Mouse (Mus musculus): Measurements from ENCODE around the gene Fam221a. TPM values are rescaled to one million over a fixed set of nuclear protein-coding genes. Genes with fewer than 3 reads are reported as not detected.

Fam221a gene
- 8.6 and 11.6 TPM in 2 replicates for polyA plus RNA-seq (2012; rRNA removed)

DNA sequence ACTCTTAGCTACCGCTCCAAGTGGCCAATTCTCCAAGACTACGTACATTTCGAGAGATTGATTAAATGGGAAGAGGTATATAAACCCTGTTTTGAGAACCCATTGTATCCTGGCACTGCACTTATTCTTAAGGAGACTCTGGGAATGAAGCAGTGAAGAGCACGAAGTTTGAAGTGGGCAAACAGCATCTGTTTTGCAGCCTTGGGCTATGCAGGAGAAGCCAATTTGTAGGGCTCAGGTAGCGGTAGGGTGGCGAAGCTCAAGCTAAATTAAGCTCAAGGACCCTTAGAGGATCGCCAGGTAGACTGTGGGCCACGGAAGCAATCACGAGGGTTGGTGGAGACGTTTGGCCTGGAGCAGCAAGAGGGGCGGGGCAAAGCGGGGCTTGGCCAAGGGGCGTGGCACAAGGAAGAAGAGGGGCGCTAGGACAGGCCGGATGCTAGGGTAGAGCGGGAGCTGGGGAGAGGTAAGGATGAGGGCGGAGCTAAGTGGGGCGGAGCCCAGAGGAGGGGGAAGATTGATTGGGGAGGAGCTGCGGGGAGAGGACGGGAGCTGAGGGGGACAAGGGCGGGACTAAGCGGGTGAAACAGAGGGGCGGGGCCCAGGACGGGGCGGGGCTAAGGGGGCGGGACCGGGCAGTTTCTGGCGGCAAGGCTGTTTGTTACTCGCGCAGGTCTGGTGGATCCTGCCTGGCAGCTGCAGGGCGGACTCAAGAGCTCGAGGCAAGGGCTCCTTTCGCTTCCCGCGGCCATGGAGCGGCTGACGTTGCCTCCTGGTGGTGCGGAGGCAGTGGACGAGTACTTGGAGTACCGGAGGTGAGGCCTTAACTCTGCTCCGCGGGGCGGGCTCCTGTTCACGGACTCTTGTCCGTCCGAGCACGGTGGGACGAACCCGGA is at the start of gene Fam221a:
Fam221a (plus strand) TSS at position 581 of the 896 bp plus-strand sequence.
- DNase-seq: peak; percentile 93
- Histone ChIP-seq H3K4me1 (ENCODE audit: control insufficient read depth, insufficient read depth, low read length) (peaks cover 6% of the 10 kb centered on the region), H3K4me3 (replicated peaks; ENCODE audit: extremely low read depth, low read depth, low read length) (peak within 1 kb of the TSS; percentile 82)
- TF ChIP-seq POLR2A (IDR thresholded peaks at IDR 0.05; ENCODE audit: borderline replicate concordance, extremely low read depth, low read depth, low read length) (peak; percentile 85; the same call in 1 of the 2 replicates), CTCF (IDR thresholded peaks at IDR 0.05; ENCODE audit: insufficient read depth, low read length) (peak; percentile 12; the same call in 1 of the 2 replicates)
- 3% methylated on average over 48 of the region's 49 CpGs for WGBS

DNA sequence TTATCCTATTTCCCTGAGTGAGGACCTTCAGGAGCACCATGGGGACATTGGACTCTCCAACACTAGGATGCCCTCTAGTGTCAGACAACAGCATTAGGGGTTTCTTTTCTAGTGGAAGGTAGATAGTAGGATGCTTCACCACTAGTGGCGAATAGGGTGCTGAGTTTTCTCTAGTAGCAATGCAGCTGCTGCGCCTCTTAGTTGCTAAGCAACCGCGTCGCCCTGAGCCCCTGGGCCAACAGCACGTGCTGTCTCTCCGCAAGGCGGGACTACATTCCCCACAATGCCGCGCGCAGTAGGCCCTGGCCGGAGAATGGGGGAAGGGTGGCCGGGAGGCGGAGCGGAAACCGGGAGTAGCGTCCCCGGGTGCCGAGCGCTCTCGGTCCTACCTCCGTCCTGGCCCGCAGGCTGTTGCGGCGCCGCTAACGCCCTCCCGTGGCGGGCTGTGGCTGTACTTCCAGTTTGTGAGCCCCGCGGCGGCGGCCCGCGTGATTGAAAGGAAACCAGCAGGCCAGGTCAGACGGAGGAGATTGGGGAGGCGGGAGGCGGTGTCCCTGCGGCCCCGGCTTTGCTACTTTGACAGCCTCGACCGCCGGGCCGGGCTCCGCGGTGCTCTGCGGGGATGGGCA is 48.5 kb upstream of the Fam221a start, which contains the start of gene Ccdc126:
Ccdc126 (plus strand) TSS at position 309 of the 629 bp plus-strand sequence.
- H3K4me3 ChIP-seq (replicated peaks; ENCODE audit: extremely low read depth, low read depth, low read length): peak within 1 kb of the TSS; percentile 67
- no peaks in the 10 kb centered on the region; the same call in 1 of the 2 replicates for H3K4me1 ChIP-seq (ENCODE audit: control insufficient read depth, insufficient read depth, low read length)
- under 1% methylated on average over 47 of the region's 47 CpGs for WGBS
- TF ChIP-seq POLR2A (IDR thresholded peaks at IDR 0.05; ENCODE audit: borderline replicate concordance, extremely low read depth, low read depth, low read length): peak; percentile 52; the same call in 1 of the 2 replicates
- TF ChIP-seq CTCF (IDR thresholded peaks at IDR 0.05; ENCODE audit: insufficient read depth, low read length): peak; percentile 23; the same call in 1 of the 2 replicates
- peak; percentile 97 for DNase-seq

DNA sequence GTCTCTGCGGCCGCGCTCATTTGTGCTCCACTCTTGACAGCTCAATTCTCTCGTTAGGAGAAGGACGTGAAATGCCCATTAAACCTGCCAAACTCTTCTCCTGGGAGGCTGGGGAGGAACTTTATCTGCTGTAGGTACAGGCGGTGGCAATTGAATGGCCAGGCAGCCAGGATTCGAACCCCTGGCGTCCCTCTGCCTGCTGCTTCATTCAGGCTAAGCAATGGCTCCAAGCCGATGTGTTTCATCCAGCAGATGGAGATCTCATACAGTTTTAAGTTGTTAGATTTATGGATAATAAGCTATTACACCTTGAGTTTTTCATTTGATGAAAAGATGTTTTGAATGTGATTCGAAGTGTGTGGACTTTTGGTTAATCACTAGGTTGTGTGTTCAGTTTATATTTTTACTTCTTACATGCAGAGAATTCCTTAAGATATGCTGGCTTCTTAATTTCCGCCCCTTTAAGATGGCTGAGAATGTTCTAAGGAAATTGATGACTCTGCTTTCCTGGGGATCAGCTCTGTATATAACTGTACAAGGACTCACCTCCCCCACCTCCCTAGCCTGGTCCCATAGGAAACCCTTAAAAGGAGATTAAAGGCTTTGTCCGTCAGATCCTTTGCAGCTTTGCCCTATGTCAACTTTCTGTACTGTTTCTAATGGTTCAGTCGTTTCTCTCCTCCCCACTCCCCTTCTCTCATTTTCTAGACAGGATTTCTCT is 47.8 kb upstream of the Fam221a start:
- Histone ChIP-seq H3K4me1 (ENCODE audit: control insufficient read depth, insufficient read depth, low read length) (no peaks in the 10 kb centered on the region; the same call in 1 of the 2 replicates), H3K4me3 (replicated peaks; ENCODE audit: extremely low read depth, low read depth, low read length) (peak overlapping the region; percentile 67)
- DNase-seq: no peak
- WGBS: 9% methylated on average over 13 of the region's 13 CpGs
- TF ChIP-seq CTCF (IDR thresholded peaks at IDR 0.05; ENCODE audit: insufficient read depth, low read length) (no peak), POLR2A (IDR thresholded peaks at IDR 0.05; ENCODE audit: borderline replicate concordance, extremely low read depth, low read depth, low read length) (no peak)

DNA sequence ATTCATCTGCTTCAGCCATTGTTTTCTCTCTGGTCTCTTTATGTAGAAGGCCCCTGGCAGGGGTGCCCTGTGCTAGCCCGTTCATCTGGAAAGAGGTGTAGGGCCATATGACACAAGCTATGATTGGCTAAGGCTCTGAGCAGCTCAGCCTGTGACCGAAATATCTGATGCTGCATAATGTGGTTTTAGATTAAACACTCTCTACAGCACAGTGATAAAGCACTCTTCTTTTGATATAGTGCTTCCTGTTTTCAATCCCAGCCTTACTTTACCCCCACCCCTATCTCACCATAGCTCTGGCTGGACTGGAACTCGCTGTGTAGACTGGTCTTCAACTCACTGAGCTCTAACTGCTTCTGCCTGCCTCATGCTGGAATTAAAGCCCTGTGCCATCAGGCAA is 46.2 kb upstream of the Fam221a start:
- WGBS: 65% methylated on average over 3 of the region's 3 CpGs

DNA sequence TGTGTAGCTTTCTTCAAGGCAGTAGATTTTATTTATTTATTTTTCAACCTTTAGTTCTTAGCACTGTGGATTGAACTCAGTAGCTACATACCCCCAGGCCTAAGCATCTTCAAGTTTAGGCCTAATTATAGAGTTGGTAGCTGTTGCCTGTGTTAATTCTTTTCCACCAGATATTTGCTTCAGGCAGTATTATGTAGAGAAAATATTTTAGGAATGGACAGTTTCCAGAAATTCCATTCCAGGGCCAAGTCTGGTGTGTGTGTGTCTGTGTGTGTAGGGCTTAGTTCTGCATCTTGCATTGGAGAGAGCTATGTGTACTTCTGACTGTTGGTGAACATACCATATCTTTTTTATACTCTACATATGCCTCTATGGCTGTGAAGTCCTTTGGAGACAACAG is 45.5 kb upstream of the Fam221a start:
- no peak overlapping the region for H3K4me3 ChIP-seq (replicated peaks; ENCODE audit: extremely low read depth, low read depth, low read length)
- DNase-seq: no peak
- no peaks in the 10 kb centered on the region; the same call in 1 of the 2 replicates for H3K4me1 ChIP-seq (ENCODE audit: control insufficient read depth, insufficient read depth, low read length)
- TF ChIP-seq POLR2A (IDR thresholded peaks at IDR 0.05; ENCODE audit: borderline replicate concordance, extremely low read depth, low read depth, low read length) (no peak), CTCF (IDR thresholded peaks at IDR 0.05; ENCODE audit: insufficient read depth, low read length) (no peak)

More for the DNA sequence above, 46.2 kb upstream of the Fam221a start:
- H3K4me3 ChIP-seq (replicated peaks; ENCODE audit: extremely low read depth, low read depth, low read length): no peak overlapping the region
- DNase-seq: no peak
- no peaks in the 10 kb centered on the region; the same call in 1 of the 2 replicates for H3K4me1 ChIP-seq (ENCODE audit: control insufficient read depth, insufficient read depth, low read length)
- TF ChIP-seq CTCF (IDR thresholded peaks at IDR 0.05; ENCODE audit: insufficient read depth, low read length) (no peak), POLR2A (IDR thresholded peaks at IDR 0.05; ENCODE audit: borderline replicate concordance, extremely low read depth, low read depth, low read length) (no peak)

DNA sequence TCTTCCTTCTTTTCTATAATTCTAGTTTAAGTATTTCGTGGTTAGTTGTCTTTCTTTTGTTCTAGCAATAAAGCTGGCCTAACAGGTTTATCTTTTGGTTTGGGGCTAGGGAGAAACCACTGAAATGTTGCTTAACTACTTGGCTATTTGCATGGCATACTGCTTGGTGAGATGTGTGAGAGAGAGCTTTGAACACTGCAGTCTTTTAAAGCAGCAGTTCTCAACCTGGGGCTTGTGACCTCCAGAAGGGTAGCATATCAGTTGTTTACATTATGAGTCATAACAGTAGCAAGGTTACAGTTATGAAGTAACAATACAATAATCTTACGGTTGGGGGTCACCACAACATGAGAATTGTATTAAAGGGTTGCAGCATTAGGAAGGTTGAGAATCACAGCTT is 44.6 kb upstream of the Fam221a start:
- 32% methylated on average over 2 of the region's 2 CpGs for WGBS
- no peak for DNase-seq

DNA sequence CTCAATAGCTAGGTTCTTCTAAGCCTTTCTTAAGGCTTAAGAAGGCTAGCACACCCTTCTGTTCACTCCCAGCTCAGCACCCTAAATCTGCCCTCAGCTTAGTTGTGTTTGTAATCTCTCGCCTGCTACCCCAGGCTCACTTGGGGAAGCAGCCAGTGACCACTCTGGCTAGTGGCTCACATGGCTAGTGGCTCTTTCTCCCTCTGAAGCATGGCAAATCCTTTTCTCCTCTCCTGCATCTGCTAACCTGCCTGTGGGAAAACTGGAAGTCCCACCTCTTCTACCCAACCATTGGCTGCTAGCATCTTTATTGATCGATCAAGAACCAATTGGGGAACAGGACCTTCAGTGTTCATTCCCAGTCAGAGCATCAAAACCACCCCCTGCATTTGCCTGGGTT is 43.0 kb upstream of the Fam221a start:
- TF ChIP-seq POLR2A (IDR thresholded peaks at IDR 0.05; ENCODE audit: borderline replicate concordance, extremely low read depth, low read depth, low read length): no peak
- TF ChIP-seq CTCF (IDR thresholded peaks at IDR 0.05; ENCODE audit: insufficient read depth, low read length): no peak
- H3K4me1 ChIP-seq (ENCODE audit: control insufficient read depth, insufficient read depth, low read length): no peaks in the 10 kb centered on the region; the same call in 1 of the 2 replicates
- 81% methylated on average over 2 of the region's 2 CpGs for WGBS
- no peak overlapping the region for H3K4me3 ChIP-seq (replicated peaks; ENCODE audit: extremely low read depth, low read depth, low read length)
- DNase-seq: no peak

More for the DNA sequence above, 44.6 kb upstream of the Fam221a start:
- no peak for TF ChIP-seq CTCF (IDR thresholded peaks at IDR 0.05; ENCODE audit: insufficient read depth, low read length)
- TF ChIP-seq POLR2A (IDR thresholded peaks at IDR 0.05; ENCODE audit: borderline replicate concordance, extremely low read depth, low read depth, low read length): no peak
- H3K4me1 ChIP-seq (ENCODE audit: control insufficient read depth, insufficient read depth, low read length): no peaks in the 10 kb centered on the region; the same call in 1 of the 2 replicates
- H3K4me3 ChIP-seq (replicated peaks; ENCODE audit: extremely low read depth, low read depth, low read length): no peak overlapping the region

DNA sequence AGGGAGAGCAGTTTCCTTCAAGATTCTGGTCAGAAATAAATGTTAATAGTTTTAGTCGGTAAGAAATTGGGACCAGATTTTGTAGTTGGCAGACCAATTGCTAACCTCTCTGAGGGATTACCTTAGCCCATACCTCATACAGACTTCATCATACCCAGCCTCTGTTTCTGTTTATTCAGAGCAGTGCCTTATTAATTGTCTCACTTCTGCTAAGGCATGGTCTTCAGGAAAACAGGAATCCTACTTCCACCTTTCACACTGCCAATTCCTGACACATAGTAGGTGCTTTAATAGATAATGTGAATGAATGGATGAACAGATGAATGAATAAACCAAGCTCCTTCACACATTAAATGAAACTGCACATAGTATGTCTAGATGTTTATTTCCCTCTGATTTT is 42.2 kb upstream of the Fam221a start:
- no peak overlapping the region for H3K4me3 ChIP-seq (replicated peaks; ENCODE audit: extremely low read depth, low read depth, low read length)
- no peak for DNase-seq
- no peak for TF ChIP-seq POLR2A (IDR thresholded peaks at IDR 0.05; ENCODE audit: borderline replicate concordance, extremely low read depth, low read depth, low read length)
- TF ChIP-seq CTCF (IDR thresholded peaks at IDR 0.05; ENCODE audit: insufficient read depth, low read length): no peak
- H3K4me1 ChIP-seq (ENCODE audit: control insufficient read depth, insufficient read depth, low read length): no peaks in the 10 kb centered on the region; the same call in 1 of the 2 replicates
- WGBS: 65% methylated on average over 1 of the region's 1 CpGs

DNA sequence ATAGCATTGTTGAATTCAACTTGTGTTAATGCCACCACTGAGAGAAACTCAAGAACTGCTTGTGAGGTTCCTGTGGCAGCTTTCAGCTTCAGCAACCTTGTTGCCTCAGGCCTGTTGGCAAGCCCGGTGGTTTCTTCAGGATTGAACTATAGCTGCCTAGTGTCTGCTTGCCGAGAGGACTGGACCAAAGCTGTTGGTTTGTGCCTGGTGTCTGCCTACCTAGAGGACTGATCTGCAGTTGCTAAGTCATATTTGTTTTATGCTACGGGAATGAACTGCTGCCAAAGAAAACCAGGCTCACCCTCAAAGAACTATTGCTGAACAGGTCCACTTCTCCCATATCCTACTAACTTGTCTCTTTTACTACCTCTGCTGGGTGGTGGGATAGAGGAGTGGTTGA is 40.7 kb upstream of the Fam221a start:
- no peaks in the 10 kb centered on the region for H3K4me1 ChIP-seq (ENCODE audit: control insufficient read depth, insufficient read depth, low read length)
- WGBS: 76% methylated on average over 3 of the region's 3 CpGs
- no peak overlapping the region for H3K4me3 ChIP-seq (replicated peaks; ENCODE audit: extremely low read depth, low read depth, low read length)
- TF ChIP-seq CTCF (IDR thresholded peaks at IDR 0.05; ENCODE audit: insufficient read depth, low read length) (no peak), POLR2A (IDR thresholded peaks at IDR 0.05; ENCODE audit: borderline replicate concordance, extremely low read depth, low read depth, low read length) (no peak)
- no peak for DNase-seq

Measured in lung, adult 2 months (tissue).